Mouse (Mus musculus) heart, postnatal 10 days (tissue): ENCODE results near the gene Ssx9. TPM values are rescaled to one million over a fixed set of nuclear protein-coding genes. Genes with fewer than 3 reads are reported as not detected.
"Not testable (repeated sequence)": the region's sequence is repeated elsewhere in the genome, so short reads cannot be mapped to it uniquely, and the experiment has no call there.

Experiments
- DNase-seq, 2 experiments: peaks; one replicate each; pipeline ENCODE4 v3.0.0; 2021
- intact Hi-C: fragments of 180-260 bp; cut with DNase I; formaldehyde crosslinking; loops from one replicate; pipeline ENCODE4 v1.15.1; 2025
- total RNA-seq, 2 experiments: library from RNA; stranded (reverse); gene quantifications; 2 replicates each; pipeline ENCODE4 v1.2.3; 2021

The Ssx9 gene
- not detected for total RNA-seq

DNA sequence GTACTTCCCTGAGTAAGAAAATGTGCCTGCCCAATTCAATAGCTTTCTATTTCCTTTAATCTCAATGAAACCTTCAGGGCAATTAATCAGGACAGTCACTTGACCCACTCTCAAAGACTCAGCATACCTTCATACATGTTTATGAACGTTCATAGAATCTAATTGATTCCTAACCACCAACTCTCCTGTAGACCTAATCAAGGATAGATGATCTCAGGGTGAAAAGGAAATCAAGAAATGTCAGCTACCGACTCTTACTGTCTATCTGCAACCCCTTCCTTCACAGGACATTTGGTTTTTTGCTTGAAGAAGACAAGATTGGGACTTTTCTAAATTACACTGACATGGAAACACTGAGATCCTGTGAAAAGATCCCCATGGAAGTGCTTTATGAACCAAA lies at the start of gene Ssx9:
Gene Ssx9, plus strand, starts transcription at position 301 of the 400 bp plus-strand sequence.
- intact Hi-C loops, DNase-seq: not testable (repeated sequence)

DNA sequence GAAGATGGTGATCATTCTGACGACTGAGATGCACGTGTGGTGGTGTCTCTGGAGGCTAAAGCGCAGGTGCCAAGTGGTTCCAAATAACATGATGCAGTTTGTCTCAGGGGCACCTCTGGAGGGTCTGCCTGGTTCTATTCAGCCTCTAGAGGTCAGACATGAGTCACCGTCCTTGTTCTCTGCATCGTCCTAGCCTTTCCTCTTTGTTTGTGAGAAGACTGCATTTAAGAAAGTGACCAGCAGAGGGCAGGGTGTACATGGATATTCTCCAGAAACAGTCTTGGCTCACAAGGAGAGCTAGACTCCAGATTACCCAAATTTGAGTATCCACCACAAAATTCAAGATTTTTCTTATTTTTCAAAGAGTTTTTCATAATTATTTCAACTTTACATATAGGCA lies 15.3 kb upstream of the Ssx9 start:
- DNase-seq, result peak; percentile 9 to 31
- intact Hi-C loops, result loop anchor here (2.0 kb wide), 1 partner anchor 120 kb away; no protein-coding TSS in a partner anchor

DNA sequence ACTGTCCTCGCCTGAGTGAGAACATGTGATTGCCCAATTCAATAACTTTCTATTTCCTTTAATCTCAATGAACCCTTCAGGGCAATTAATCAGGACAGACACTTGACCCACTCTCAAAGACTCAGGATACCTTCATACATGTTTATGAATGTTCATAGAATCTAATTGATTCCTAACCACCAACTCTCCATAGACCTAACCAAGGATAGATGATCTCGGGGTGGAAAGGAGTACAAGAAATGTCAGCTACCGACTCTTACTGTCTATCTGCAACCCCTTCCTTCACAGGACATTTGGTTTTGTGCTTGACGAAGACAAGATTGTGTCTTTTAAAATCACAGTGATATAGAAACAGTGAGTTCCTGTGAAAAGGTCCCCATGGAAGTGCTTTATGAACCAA lies 55.2 kb downstream of the Ssx9 start, which contains the start of gene Ssxb5:
Gene Ssxb5, plus strand, starts transcription at position 301 of the 400 bp plus-strand sequence.
- DNase-seq, intact Hi-C loops: not testable (repeated sequence)

Other genes with a start within 250 kb of the Ssx9 start
- gene Gm14459, start 223.5 kb upstream of the Ssx9 start, total RNA-seq, result not detected
- not detected for gene Ssxb6, start 200.2 kb upstream of the Ssx9 start, total RNA-seq
- gene Ssxb3, start 156.6 kb upstream of the Ssx9 start, total RNA-seq, result not detected
- not detected for gene Ssxb8, start 57.6 kb upstream of the Ssx9 start, total RNA-seq
- gene Ssxb5, start 55.3 kb downstream of the Ssx9 start, total RNA-seq, result not detected
- not detected for gene Gm6592, start 95.6 kb downstream of the Ssx9 start, total RNA-seq
- gene Gm5751, start 125.8 kb downstream of the Ssx9 start, total RNA-seq, result not detected
- 1 to 10 TPM; 1.2 to 1.6 TPM for gene B630019K06Rik, start 143.9 kb downstream of the Ssx9 start, total RNA-seq
- not detected for gene Fthl17b, start 214.5 kb downstream of the Ssx9 start, total RNA-seq
- gene Fthl17c, start 228.1 kb downstream of the Ssx9 start, total RNA-seq, result not detected
- not detected for gene Fthl17d, start 238.3 kb downstream of the Ssx9 start, total RNA-seq